Mouse (Mus musculus) spleen, postnatal 4 days (tissue): ENCODE results near the gene Cenpv.

Experiments used
- DNase-seq, 2 experiments: peaks; one replicate each; pipeline ENCODE4 v3.0.0; 2022; ENCODE audit warnings: low spot score in 2 of 2

The Cenpv gene

DNA sequence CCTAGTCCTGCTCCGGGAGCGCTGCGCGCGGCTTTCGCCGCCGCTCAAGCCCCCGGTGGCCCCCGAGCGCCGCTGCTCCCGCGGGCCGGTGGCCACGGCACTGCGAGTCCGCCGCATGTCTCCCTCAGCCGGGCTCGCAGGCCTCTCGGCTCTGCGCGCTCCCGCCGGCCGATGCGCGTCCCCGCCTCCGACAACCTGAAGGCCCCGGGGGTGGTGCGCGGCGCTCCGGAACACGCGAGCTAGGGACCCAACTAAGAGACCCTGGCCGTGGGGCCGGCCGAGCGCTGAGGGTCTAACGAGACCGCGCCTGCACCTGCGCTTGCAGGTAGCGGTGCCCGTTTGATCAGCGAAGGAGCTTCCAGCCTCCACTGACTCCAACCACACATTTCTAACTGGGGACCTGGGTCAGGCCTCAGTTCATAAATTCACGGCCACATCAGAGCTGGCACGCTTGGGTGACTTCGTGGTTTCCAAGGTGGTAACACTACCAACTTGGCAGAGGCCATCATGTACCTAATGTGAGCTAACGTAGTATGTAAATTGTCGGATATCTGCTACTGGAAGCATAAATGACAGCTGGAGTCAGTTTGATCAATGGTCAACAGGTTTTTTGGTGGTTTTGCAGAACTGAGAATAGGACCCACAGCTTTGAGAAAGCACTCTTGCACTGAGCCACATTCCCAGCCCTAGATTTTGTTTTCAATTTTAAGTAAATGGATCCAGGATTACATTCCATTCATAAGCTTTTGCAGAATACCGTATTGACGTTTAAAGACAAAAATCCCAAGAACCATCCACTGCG lies at the start of gene Cenpv:
TSS of gene Cenpv (minus strand) at position 173 of the 802 bp plus-strand sequence.
- DNase-seq = peak; percentile 70 to 87

DNA sequence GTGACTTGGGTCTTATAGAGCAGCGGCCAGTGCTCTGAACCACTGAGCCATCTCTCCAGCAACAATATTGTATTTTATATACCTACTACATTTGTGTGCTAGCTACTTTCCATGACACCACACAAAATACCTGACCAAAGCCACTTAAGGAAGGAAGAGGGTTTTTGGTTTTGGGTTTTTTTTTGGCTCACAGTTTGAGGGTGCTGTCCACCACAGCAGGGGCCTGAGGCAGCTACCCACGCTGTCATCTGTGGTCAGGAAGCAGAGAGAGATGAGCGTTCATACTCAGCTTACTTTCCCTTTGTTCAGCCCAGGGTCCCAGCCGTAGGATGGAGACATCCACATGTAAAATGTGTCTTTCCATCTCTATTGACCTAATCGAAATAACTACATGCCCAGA lies 48.0 kb upstream of the Cenpv start:
- no peak for DNase-seq

DNA sequence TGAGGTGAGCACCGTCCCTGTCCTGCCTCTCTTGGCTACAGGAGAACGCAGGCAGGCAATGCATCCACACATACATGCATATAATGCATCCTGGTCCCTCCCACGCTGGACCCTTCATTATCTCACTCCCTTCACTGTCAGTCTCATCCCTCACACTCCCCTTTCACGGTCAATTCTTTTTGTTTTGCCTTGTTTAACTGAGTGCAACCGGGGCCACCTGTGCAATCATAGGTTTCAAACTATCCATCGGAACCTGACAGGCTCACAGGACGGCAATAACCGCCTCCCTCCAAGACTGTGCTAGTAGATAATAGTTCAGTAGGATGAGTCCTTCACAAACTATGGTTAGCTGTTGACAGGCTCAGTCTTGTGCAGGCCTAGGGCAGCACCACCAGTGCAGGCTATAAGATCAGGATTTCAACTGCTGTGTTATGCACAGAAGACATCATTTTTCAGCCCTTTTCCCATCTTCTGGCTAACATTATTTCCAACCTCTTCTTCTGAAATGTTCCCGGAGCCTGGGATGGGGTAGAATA lies 45.7 kb upstream of the Cenpv start:
- no peak for DNase-seq

- DNase-seq = no peak
Measured at GRCm38 (mm10) chr11:62583031-62583430, 44.0 kb upstream of the Cenpv start.

DNA sequence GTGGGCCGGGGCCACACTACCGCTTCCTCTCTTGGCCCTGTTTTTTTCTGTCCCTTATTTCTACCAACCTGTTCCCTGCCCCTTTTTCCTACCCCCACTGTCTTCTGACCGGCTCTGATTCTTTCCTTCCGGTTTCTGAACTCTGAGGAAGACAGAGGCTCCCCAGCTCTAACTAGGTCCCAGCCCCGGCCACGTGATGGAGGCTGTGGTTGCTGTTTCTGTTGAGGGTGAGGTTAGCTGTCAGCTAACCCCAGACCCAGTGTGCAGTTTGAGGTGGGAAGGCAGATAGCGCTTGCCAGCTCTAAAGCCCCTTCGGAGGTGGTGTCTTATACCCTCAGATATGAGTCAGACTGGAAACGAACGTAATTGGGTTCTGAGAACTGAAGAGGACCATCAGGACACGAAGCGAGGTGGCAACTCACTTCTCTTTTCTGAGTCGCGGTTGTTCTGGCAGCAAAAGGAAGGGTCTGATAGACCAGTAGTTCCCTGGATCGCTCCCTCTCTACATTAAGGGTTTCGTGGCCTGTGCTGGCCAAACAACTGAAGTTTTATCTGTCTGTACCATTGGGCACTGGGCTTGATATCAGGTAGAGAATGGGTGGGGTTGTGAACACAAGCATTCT lies 37.6 kb upstream of the Cenpv start:
- DNase-seq = peak; percentile 64 to 80

- peak; percentile 52 to 81 for DNase-seq
Measured at GRCm38 (mm10) chr11:62575659-62576438, 36.8 kb upstream of the Cenpv start.

- peak; percentile 86 to 95 for DNase-seq
Measured at GRCm38 (mm10) chr11:62575297-62575658, 36.2 kb upstream of the Cenpv start.

DNA sequence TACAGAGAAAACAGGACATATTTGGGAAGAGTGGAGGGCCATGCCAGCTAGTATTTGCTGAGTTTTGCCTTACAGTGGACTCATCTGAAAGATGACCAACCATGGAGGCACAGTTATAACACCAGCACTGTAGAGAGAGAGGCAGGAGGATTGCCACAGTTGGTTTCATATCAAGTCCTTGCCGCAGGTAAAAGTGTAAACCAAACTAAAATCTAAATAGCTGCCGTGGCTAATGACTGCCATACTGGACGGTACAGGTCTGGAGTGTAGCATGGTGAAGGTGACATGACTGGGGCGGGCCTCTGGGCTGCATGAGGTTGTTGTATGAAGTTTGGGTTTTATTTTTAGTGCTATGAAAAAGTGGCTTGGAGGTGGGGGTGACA lies 35.6 kb upstream of the Cenpv start:
- no peak for DNase-seq

- peak in 1 of 2 experiments; percentile 38 for DNase-seq
Measured at GRCm38 (mm10) chr11:62573959-62574702, 35.1 kb upstream of the Cenpv start, which contains the start of gene Trpv2. Gene Trpv2, plus strand, starts transcription at chr11:62574486.

DNA sequence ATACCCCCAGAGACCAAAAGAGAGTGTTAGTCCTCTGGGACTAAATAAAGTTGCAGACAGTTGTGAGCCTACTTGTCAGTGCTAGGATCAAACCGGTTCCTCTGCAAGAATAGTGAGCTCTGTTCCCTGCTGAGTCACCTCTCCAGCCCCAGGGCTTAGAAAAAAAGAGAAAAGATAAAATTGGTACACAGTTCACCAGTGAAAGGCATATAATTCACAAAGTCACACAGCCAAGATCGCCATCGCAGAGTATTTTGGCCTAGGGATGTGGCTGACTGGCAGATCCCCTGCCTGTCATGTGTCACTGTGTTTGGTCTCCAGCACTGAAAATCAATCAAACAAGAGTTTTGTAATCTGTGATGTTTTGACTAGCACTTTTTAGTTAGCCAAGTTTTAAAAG lies 29.2 kb upstream of the Cenpv start:
- no peak for DNase-seq

DNA sequence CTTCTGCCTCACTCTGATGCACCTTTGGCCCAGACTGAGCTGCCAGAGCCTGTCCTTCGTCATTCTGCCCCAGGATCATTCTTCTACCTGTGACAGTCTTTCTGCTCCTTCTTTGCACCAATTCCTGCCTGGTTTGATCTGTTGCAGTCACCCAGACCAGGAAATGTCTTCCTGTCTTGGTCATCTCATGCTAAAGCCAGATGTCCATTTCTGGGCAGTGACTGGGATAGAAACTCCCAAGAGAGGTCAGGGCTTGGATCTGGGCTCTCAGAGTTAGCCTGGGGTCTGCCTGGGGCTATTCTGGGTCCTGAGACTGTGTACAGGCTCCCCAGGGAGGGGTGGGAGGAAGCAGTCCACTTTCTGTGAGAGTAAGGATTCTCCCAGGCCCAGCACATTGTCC lies 27.1 kb upstream of the Cenpv start:
- DNase-seq = no peak

GRCm38 (mm10) chr11:62565747-62566146 lies 26.7 kb upstream of the Cenpv start:
- DNase-seq = no peak

GRCm38 (mm10) chr11:62563590-62563989 lies 24.5 kb upstream of the Cenpv start:
- no peak for DNase-seq

GRCm38 (mm10) chr11:62560463-62561016 lies 21.5 kb upstream of the Cenpv start:
- peak in 1 of 2 experiments; percentile 66 for DNase-seq

DNA sequence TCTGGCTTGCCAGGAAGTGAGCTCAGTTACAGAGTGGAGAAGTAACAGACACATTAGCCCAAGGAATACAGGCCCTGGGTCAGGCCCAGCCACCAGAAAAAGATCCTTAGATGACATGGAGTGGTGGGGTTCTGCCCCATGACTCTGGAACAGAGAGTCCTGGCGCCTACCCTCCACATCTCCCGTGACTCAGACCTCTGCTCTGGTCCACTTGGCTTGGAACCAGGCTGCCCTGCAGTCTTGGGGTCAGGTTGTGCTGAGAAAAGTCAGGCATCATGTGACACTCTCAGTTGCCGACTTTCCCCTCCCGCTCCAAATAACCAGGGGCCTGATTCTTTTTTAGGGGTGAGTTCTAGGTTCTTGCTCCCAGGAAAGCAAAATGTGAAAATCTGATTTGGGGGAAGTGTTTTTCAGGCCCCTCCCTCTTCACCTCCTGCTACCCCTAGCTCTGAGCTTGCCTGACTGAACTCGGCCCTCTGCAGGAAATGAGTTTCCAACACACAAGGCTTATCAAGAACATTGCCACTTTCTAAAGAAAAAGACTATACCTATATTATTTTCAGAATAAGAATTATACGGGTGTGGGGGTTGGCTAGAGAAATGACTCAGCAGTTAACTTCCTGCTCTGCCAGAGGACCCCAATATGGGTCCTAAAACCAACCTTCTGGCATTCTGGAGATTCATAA lies 20.0 kb upstream of the Cenpv start:
- DNase-seq = no peak

DNA sequence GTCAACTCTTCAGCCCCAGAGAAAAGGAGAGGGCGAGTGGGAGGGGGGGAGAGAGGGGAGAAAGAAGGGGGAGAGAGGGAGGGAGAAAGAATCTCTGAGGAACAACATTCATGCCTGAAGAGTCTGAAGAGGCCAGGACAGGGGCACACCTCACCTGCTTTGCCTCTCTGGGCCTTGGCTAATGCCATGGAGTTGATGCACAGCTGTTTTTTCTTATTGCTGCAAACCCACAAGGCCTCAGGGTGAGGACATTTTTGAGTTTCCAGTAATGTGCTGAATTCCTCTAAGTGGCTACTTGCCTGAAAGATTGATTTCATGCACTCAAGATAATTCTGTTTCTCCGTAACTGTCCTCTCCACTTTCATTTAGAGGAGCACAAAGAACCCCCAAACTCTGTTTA lies 19.1 kb upstream of the Cenpv start:
- DNase-seq = no peak

DNA sequence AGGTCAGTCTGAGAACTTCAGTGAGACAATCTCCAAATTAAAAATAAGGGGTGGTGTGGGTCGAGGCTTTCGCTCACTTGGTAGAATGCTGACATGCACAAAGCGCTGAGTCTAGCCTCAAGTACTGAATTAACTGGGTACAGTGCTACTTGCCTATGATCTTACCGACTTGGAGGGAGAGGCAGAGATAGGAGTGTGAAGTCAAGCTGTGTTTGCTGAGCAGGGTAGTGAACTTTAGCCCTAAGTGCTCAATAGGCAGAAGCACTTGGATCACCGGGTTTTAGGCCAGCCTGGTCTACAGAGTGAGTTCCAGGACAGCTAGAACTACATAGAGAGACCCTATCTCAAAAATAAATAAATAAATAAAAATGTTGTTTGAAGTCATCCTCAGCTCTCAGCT lies 18.1 kb upstream of the Cenpv start:
- no peak for DNase-seq

GRCm38 (mm10) chr11:62555896-62556412 lies 16.9 kb upstream of the Cenpv start:
- no peak for DNase-seq

DNA sequence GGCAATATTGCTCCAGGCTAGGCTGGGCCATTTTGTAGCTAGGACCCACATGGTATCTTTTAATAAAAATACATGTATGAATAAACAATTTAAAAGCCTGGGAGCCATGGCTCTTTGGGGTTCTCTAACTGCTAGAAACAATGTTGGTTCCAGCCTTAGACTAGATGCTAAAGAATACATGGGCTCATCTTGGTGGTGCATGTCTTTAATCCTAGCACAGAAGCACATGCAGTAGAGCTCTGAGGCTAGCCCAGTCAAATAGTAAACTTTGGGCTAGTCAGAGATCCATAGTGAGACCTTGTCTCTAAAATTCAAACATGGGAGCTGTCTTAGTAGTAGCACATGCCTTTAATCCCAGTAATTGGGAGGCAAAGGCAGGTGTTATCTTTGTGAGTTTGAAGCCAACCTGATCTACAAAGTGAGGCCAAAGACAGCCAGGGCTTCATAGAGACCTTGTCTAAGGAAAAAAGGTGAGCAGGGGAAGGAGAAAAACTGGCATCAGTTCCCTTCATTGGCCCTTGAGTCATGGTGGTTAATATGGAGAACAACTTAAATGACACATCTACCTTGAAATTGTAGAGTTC lies 16.0 kb upstream of the Cenpv start:
- DNase-seq = no peak
